Mouse (Mus musculus) brain, adult 2 months (tissue): ENCODE results near the gene Syt13.

Source experiments
- DNase-seq: peaks from one replicate; pipeline ENCODE4 v3.0.0; 2011; ENCODE audit warnings: low read depth, low spot score

Gene Syt13

DNA sequence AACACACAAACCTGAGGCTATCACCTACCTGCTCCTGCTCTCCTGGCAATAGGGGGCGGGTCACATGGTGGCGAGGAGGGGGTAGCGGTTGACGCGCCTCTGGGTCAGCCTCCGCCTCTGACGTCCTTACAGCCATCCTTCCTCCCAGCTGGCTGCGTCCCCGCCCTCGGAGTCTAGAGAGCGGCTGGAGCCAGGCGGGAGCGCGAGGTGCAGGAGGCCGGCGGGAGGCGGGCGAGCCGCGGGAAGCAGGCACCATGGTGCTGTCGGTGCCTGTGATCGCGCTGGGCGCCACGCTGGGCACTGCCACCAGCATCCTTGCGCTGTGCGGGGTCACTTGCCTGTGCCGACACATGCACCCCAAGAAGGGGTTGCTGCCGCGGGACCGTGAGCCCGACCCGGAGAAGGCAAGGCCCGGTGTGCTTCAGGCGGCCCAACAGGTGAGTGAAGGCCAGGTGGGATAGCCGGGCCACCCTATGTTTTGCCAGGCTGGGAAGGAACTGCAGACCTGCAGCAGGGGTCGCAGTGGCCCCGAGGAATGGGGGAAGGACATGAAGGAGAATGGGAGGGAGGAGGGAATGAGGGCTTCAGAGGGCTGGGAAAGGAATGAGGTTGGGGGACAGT lies at the start of gene Syt13:
Syt13 (plus strand) TSS at position 166 of the 621 bp plus-strand sequence.
- peak; percentile 93 for DNase-seq

DNA sequence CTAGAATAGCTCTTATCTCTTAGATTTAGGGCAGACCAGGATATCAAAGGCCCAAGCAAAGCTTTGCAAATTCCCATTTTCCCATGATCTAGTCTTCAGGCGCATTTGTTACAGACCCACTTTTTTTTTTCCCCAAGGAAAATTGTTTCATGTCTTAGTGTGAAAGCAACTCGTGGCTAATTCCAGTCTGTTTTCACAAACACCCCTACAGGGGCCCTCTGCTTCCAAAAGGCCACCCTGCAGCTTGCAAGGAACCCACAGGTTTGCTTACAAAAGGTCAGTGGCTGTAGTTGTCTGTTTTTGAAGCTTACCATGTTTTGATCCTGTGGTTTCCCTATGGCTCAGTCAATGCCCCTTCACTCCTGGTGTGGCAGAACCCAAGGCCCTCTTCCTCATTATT lies 48.3 kb upstream of the Syt13 start:
- peak; percentile 19 for DNase-seq

DNA sequence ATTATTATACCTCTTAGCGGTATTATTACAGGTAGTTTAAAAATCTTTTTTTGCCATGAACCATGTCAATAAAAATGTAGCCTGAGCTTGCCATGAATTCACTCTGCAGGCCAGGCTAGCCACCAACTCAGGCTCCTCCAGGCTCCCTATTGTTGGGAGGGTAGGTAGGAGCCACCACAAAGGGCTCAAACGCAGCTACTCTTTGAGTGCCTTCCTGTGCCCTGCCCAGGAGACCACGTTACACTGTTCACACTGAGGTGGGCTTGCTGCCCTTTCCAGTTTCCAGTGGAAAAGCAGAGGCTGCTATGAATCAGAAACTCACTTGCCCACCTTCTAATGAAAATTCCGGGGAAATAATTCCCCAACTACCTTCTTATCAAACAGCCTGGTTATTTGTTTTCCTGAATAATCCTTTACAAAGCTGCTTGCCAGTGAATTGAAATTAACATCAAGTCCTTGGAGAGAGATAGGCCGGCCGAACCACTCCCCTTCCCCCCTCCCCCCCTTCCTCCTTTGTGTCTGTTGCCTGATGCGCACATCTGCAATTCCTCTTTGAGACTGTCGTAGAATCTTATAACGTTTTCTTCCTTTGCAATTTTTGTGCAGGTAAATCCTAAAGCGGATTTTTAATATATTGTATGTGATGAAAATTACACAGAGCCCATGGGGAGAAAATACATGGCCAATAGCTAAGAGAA lies 44.6 kb upstream of the Syt13 start:
- no peak for DNase-seq

DNA sequence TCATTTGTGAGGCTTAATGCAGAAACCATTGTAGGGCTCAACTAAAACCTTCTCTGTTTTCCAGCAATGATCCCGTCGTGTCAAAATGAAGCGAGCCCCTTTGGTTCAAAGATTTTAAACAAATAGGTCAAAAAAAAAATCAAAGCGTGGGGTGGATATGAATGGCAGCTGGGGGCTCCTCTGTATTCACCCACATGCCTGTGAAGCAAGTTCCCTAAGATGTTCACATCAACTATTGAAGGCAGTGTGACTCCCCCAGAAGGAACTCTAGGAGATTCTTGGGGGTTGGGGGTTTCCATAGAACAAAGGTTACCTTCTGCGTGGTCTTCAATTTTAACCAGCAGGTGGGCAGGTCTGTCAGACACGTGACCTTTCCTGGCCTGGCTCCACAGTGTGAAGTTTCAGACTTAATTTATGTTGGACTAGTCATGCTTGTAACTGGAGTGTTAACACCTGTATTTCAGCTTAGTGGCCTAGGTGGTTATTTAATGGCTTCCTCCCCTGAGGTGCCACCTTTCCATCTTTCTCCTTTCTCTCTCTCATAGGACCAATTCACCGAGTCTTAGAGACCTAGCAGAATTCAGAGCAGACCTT lies 43.7 kb upstream of the Syt13 start:
- no peak for DNase-seq

DNA sequence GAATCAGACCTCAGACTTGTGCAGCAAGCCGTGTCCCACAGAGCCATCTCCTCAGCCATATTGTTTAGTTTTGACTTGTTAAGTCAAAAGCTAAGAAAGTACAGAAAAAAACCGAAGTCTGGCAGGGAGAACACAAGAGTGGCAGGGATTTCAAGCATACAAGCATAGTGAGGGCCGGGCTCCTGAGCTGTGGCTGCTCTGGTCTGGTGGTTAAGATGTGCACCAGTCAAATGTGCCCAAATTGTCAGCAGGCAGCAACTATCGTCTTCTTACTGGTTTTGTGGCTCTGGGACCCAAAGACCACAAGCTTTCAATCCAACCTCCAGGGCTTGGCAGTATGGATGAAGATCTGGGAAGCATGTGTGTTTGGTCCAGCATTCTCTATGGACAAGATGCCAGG lies 42.2 kb upstream of the Syt13 start:
- no peak for DNase-seq

DNA sequence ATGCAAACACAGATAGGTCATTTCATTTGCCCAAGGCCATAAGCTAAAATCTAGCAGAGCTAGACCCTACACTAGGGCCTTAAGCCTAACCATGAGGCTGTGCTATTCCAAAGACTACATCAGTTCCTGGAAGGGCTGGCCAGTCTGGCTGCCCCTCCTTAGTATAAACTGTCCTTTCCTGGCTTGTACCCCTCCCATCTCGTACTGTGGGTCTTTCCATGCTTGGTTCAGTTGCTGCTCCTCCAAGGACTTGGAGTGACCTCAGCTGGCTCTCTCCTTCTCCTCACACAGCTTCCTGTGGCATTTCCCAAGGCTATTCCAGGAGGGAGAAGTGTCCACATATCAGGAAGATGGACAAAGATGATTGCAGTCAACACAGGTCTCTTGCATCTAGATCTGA lies 40.3 kb upstream of the Syt13 start:
- no peak for DNase-seq

DNA sequence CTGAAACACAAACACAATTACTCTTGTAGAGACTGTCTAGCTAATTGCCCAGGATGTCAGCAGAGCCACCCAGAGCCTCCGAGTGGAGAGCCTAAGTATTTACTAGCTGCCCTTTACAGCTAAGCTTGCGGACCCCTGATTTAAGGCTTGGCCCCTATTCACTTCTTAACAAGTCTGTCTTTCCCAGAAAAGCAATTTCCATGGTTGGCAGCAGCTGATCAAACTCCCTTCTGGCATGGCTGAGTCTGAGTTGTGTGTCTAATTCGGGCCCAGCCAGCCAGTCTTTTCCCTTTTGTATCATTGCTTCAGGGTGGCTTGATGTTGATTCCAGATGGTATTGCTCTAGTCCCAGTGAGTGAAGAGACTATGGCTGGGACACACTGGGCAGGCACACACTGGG lies 37.4 kb upstream of the Syt13 start:
- DNase-seq: peak; percentile 21

DNA sequence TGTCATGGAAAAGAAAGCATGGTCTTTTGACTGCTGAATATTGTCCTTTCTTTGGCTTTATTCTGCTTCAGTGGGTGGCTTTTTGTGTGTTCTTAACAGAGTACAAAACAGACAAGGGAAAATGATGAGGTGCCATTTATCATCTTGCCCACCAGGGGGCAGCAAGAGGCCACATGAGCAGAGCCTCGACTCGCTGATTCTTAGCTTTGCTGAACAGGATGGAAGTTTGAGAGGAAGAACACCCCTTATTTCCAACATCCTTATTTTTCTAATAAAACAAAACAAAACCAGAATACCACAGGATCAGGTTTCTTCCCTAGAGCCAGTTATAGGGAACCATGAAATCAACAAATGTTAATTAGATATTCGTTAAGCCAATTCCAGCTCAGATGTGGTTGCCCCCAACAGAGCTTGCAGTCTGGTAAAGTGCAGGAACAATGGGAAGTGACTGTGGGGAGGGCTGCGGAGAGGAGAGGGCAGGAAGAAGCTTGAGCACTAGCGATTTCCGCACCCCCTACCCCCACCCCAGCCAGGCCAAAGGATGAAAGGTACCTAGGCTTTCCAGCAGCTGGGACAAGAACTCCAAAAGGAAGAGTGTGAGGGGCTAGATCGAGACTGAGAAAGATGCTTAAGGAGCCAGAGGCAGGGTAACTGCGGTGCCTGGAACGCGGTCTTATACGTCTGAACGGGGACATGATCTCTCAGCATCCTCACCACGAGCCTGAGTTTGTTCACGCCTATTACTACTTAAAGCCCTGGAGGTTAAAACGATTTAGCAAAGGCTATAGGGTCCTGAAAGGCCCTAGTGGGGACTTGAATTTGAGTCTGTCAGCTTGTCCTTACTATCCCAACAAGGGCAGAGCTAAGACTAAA lies 31.6 kb upstream of the Syt13 start:
- peak; percentile 82 for DNase-seq

DNA sequence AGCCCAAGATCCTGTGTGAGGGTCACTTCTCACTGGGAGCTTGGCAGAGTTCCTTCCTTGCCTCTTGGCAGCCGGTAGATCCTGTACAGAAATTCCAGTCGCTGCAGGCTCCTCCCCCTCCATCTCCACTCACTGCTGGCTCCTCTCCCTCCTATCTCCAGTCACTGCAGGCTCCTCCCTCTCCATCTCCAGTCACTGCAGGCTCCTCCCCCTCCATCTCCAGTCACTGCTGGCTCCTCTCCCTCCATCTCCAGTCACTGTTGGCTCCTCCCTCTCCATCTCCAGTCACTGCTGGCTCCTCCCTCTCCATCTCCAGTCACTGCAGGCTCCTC lies 31.0 kb upstream of the Syt13 start:
- DNase-seq: peak; percentile 35

DNA sequence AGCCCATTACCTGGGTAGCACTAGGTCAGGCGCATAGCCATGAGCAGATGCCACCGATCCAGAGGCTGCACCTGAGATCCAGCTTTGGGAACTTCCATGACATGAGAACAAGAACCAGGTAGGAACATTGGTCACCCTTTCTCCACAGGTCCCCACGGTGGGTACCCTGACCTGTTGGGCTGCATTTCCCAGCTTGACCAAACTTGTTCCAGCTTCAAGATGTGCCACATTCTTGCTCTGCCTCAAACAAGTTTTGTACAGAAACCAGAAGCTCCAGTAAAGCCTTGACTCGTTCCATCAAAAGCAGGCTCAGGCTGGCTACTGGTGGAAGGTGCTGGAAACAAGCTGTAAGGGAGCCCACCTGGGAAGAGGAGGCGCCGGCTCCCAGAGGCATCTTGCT lies 29.9 kb upstream of the Syt13 start:
- DNase-seq: no peak

DNA sequence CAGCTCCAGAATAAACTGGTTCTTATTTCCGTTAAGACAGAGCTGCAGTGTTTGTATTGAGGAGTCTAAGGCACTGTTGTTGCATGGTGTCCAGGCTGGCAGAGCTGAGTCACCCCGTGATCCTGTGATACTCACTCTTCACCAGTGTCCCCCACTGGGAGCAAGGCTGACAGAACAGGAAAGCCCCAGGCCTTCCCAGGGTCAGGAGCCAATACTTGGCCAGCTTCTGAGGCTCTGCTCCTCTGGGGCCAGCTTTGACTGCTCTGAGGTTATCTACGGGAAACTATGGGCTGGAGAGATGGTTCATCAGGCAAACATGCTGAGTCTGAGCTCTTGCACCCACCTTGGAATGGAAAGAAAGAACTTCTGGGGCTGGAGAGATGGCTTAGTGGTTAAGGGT lies 28.0 kb upstream of the Syt13 start:
- DNase-seq: no peak

DNA sequence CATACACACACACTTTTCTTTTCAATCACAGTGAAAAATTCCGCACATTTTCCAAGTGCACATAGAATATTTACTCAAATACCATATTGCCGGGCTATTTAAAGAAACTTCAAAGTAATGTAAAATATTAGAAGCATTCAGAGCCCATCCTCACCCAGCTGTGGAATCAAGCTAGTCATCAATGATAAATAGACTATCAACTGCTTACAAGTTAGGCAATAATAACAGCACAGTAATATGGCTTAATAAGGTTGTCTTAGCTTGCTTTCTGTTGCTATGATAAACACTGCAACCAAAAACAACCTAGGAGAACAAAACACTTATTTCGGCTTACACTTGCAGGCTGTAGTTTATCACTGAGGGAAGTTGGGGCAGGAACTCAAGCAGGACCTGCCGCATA lies 22.4 kb upstream of the Syt13 start:
- no peak for DNase-seq

DNA sequence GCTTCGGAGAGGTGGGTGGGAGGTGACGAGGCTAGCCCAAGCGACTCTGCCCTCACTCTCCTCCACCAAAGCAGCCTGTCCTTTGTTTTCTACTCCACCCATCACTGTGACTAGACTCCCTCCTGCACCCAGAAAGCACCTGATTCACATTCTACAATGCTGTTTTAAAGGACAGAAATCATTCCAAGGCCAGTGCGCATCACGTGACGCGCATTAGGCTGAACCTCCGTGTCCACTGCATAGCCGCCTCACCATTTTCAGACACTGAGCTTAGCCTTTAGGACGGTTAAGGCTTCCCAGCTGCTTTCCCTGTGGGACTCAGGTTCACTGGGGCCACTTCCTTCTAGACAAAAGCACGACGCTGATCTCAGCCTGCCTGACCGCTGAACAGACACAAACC lies 11.2 kb upstream of the Syt13 start:
- no peak for DNase-seq

DNA sequence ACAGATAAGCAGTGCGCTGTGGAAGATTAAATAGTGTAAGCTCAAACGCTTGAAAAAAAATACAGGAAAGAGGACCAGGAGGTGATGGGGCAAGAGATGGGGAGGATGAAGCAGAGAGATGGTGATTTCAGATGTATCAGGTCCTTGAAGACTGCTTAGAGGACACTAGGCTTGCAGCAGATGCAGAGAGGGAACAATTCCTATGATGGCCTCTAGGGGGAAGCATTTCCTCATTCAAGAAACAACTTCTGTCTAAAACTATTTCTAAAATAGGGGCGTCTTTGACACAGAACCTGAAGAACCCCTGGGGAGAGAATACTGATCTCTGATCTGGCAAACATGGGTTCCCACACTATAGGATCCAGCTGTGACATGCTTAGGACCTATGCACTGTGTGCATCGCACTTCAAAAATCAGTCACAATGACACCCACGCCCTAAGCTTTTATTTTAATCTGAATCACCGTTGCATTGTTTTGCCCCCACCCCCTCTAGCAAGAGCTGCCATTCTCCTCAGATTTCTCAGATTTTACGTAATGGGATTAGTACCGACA lies 10.5 kb upstream of the Syt13 start:
- DNase-seq: peak; percentile 91

DNA sequence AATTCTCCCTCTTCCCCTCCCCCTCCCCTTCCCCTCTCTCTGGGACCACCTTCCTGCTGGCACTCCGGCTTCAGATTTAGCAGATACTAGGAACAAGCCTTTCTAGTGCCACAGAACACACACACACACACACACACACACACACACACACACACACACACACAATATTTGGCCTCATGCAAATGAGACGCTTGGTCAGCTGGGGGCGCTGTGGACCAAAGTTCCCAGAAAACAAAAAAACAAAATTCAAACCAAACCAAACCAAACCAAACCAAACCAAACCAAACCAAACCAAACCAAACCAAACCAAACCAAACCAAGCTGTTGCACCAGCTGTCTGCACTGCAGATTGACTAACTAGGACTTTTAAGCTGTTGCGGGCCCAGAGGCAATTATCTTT lies 4.5 kb upstream of the Syt13 start:
- DNase-seq: peak; percentile 63

DNA sequence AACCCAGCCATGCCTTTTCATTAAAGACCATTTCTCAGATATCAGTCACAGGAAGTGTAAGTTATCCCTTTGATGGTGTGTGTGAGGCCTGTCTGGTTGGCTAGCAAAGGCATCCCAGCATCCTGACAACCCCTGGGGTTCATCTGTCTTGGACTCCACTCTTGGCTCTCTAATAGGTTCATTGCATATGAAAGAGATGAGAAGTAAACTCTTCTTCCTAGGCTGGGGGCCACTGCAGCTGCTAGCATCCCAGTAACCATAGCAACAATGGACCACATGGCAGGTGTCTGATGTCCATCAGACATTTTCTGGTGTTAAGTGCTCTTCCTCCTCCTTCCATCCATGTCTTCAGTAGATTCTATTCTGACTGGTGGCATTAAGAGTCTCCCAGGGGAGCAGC lies 2.6 kb upstream of the Syt13 start:
- DNase-seq: no peak

DNA sequence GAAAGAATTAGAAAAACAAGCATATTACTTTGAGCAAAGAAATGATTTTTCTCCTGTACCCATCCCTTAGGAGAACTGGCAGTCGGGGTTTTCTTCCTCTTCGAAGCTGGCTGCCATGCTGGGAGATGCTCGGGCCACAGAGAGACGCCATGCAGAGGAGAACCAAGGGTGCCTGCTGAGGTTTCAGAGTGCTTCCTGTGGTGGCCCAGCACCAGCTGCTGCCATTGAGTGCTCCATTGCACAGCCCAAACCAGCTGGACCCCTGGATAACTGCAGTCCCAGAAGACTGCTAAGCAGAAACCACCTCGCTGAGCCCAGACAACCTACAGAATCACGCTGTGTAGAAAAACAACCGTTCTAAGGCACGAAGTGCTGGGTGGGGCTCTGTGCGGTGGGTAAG lies 1.6 kb upstream of the Syt13 start:
- DNase-seq: no peak

DNA sequence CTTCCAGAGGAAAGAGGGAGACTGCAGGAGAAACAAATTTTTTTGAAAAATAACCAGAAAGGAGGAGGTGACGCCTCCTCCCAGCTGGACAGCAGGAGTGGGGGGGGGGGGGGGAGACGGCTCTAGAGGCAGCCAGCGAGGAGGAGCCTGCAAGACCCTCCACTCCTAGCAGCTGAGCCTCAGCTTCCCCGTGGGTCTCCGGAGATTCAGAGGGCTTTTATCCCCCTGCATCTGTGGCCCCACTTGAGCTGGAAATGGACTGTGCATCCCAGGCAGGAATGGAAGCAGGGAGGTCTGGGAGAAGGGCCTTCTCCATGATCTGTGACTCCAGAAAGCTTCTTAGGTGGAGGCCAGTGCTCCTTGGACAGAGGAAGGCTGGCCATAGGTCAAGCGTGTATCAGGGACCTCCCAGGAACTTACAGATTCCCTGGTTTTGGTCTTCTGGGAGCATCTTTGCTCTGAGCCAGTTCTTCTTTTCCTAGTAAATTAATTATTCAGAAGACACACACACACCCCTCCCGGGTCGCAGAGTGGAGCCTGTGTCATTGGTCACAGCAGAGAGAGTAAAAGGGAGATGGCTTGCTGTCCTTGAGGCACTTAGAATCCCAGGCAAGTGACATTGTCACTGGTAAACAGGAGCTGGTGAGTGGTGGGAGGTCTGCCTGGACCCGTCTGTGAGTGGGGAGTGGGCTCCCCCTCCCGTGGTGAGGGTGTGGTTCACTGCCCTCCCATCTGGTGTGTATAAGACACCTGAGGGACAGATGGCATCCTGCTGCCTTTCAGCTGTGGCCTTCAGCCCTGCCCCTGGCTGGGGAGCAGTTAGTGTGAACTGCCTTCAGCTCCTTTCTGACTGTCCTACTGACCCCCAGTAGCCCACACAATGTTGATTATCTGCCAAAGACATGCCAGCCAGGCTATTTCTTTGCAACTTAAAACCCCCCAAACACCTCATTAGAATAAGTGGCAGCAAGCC lies 1.0 kb downstream of the Syt13 start:
- DNase-seq: peak; percentile 48

DNA sequence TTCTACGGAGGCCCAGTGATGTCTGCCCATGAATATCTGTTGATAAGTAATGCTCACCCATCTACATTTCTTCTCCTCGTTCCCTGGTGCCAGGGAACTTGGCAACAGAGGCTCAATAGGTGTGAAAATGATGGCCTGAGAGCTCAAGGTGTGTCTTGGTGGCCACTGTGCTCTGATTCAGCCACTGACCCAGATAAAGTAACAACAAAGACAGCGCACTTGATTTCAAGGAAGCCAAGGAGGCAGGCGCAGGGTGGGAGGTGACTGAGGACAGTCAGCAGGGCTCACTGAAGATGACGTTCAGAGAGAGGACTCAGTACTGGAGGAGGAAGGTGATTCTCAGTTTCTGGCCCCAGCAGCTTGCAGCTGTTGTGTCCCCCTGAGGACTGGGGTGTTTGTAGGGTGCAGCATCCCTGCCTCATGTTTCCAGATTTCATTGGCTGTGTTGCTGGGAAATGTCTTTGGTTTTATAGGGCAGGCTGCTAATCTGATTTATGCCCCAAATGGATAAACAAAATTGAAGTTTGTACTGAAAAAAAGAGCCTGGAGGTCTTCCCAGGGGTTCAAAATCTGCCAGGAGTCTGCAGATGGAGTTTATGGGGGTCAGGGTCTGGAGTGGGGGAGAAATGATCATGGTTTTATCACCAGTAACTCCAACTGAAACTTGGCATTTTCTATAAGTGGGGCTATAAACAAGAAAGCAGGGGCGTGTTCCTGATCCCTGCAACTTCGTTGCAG lies 2.7 kb downstream of the Syt13 start:
- peak; percentile 63 for DNase-seq

DNA sequence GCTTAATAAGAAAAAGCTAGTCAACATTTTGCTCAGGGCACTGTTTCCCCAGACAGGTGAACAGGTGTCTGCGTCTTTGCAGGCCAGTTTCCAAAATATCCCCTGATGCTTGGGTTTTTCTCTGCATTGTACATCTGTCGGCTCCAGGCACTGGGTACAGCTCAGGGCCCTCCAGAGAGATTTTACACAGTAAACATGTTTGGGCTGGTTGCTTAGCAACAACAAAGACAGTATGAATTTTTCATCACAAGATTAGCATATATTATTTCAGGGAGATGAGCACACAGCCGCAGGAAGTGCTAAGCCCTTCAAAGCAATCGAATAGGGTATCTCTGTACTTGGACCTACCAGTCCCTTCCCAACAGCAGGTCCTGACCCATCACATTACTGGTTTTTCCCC lies 5.8 kb downstream of the Syt13 start:
- DNase-seq: peak; percentile 77
